Mouse (Mus musculus) left cerebral cortex, adult 8-10 months (tissue): ENCODE results near the gene Vmn1r14. TPM values are rescaled to one million over a fixed set of nuclear protein-coding genes. Genes with fewer than 3 reads are reported as not detected.
"Not testable (repeated sequence)": the region's sequence is repeated elsewhere in the genome, so short reads cannot be mapped to it uniquely, and the experiment has no call there.

Experiments
- DNase-seq, 2 experiments: peaks; one replicate each; pipeline ENCODE4 v3.0.0; 2022; ENCODE audit warnings: low spot score in 2 of 2
- total RNA-seq, 4 experiments: library from RNA; stranded (reverse); gene quantifications; 2 replicates each; pipeline ENCODE4 v1.2.4; 2022

The Vmn1r14 gene
- total RNA-seq: not detected

DNA sequence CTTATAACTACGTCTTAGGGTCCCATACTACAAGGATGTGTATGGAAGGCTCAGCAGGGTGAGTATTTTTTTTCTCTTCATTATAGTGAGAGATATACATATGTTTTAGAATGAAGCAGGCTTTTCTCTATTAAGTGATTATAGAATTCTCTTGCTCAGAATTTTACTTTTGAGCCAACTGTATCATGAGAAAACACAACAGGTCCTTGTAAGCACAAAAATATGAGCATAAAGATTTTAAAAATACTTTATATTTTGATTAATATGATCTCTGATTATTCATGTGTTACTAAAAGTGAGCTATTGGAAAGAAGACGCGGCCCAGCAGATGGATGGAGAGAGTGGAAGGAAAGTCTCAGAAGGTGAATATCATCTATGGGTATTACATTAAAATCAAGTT, at the start of gene Vmn1r14:
TSS of gene Vmn1r14 (plus strand) at position 301 of the 400 bp plus-strand sequence.
- DNase-seq: no peak

- DNase-seq: not testable (repeated sequence)
Measured at GRCm38 (mm10) chr6:57190016-57190415, 41.5 kb upstream of the Vmn1r14 start.

DNA sequence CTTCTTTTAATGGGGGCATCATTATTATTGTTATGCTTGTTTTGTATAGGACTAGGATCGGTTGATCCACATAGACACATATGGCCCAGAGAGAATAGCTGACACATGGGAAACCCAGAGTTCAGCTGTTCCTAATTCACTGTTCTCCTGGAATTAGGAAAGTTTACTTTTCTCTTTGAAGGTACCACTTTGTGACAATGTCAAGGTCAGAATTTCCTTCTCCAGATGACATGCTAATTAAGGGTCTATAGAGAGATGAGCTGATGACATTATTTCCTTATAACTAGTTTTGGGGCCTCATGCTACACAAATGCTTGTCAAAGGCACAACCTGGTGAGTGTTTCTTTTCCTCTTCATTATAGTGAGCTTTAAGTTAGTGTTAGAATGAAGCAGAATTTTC, 28.5 kb upstream of the Vmn1r14 start, which contains the start of gene Vmn1r13:
TSS of gene Vmn1r13 (plus strand) at position 301 of the 400 bp plus-strand sequence.
- not testable (repeated sequence) for DNase-seq

DNA sequence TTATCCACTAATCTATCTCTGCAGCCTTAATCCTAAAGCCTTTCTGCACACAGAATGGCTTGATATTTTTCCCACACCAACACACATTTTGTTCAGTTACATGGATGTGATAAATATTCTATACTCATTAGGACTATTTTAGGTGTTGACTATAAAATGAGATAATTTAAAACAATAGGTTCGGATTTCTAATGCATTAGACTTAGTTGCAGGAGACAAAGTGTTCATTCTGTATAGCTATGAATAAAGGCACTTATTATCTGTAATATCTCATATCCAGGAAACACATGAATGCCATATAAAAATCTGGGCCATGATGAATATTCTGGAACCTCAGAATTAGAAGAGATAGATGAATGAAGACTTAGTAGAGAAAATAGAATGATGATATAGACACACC, 26.2 kb downstream of the Vmn1r14 start, which contains the start of gene Vmn1r15:
TSS of gene Vmn1r15 (plus strand) at position 301 of the 400 bp plus-strand sequence.
- no peak for DNase-seq

DNA sequence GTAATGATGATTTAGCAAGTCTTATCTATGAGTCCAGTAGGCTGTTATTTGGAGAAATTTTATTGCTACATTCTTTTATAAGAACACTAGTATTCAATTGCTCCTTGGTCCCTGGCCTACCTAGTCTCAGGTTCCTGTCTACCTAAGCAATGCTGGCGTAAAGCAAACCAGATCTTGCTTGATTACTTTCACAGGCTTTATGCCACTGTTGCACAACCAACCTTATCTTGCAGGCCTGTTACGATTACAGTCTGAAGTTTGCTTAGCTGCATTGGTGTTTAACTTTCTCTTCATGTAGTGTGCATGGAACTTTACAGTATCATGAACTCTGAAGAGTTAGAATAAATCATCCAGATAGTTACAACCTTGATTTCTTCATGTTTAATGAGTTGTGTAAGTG, 29.5 kb downstream of the Vmn1r14 start:
- DNase-seq: no peak

- no peak for DNase-seq
Measured at GRCm38 (mm10) chr6:57271881-57272280, 40.4 kb downstream of the Vmn1r14 start.

- no peak for DNase-seq
Measured at GRCm38 (mm10) chr6:57272517-57272916, 41.0 kb downstream of the Vmn1r14 start.

GRCm38 (mm10) chr6:57278952-57279351, 47.5 kb downstream of the Vmn1r14 start:
- DNase-seq: no peak

Other genes starting within 250 kb of the Vmn1r14 start
- not detected for gene Vmn1r6, start 234.4 kb upstream of the Vmn1r14 start, total RNA-seq
- gene Vmn1r7, start 206.4 kb upstream of the Vmn1r14 start, total RNA-seq: not detected
- not detected for gene Vmn1r8, start 199.4 kb upstream of the Vmn1r14 start, total RNA-seq
- gene Vmn1r9, start 164.9 kb upstream of the Vmn1r14 start, total RNA-seq: not detected
- not detected for gene Vmn1r10, start 122.2 kb upstream of the Vmn1r14 start, total RNA-seq
- gene Vmn1r11, start 98.2 kb upstream of the Vmn1r14 start, total RNA-seq: not detected
- gene Vmn1r12, start 74.8 kb upstream of the Vmn1r14 start, total RNA-seq: not detected
- not detected for gene Vmn1r13, start 28.4 kb upstream of the Vmn1r14 start, total RNA-seq
- not detected for gene Vmn1r15, start 26.3 kb downstream of the Vmn1r14 start, total RNA-seq
- gene Vmn1r16, start 97.8 kb downstream of the Vmn1r14 start, total RNA-seq: not detected
- gene Vmn1r17, start 132.0 kb downstream of the Vmn1r14 start, total RNA-seq: not detected
- gene Vmn1r18, start 164.1 kb downstream of the Vmn1r14 start, total RNA-seq: under 1 TPM in 3 of 4 experiments, not detected in 1; 0.02 to 0.05 (median 0.04) TPM
- not detected for gene Vmn1r19, start 172.1 kb downstream of the Vmn1r14 start, total RNA-seq
- gene Vmn1r20, start 197.2 kb downstream of the Vmn1r14 start, total RNA-seq: not detected